Mouse (Mus musculus) ES-E14 (cell line): ENCODE measurements around the gene Mapkapk3.

ENCODE experiments used
- CHD2 ChIP-seq: IDR thresholded peaks from 2 replicates; pipeline ENCODE4 v1.6.1; 2014; ENCODE audit warnings: mild to moderate bottlenecking, low read depth, low read length, inconsistent platforms
- HCFC1 ChIP-seq: IDR thresholded peaks from 2 replicates; pipeline ENCODE4 v1.6.1; 2012; ENCODE audit warnings: low read length, inconsistent platforms, borderline replicate concordance; ENCODE audit not compliant: insufficient read depth
- ZC3H11A ChIP-seq: IDR thresholded peaks from 2 replicates; pipeline ENCODE4 v1.6.1; 2012; ENCODE audit warnings: low read depth, mild to moderate bottlenecking, inconsistent platforms, low read length, borderline replicate concordance
- ZNF384 ChIP-seq: IDR thresholded peaks from 2 replicates; pipeline ENCODE4 v1.6.1; 2012; ENCODE audit warnings: low read depth, low read length, inconsistent platforms

DNA sequence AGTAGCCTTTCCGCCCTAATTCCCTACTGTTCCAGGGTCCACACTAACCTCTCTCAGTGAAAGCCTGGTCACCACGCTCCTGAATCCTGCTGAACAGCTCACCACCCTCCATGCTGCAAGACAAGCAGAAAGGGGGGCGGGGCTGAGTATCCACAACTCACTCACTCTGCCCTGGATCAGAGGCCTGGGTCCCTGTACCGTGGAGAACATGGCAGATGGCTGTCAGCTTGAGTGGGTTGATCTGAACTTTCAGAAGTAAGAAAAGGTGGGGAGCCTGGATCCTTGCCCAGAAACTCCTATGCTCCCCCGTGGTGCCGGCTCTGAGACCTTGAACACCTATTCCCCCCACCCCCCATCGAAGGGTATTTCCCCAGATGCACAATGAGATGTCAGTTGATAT is 27.3 kb downstream of the Mapkapk3 start:
- TF ChIP-seq HCFC1 (no peak), ZNF384 (no peak), ZC3H11A (no peak), CHD2 (no peak)
